Mouse (Mus musculus) liver, adult 2 months (tissue): Measurements from ENCODE around the gene Tapbpl.

Source experiments
- CTCF ChIP-seq: fragments of 200-500 bp; IDR thresholded peaks from 2 replicates; pipeline ENCODE4 v1.5.1; 2011; ENCODE audit warnings: low read depth, low read length, control low read depth
- POLR2A ChIP-seq: fragments of 200-500 bp; IDR thresholded peaks from 2 replicates; pipeline ENCODE4 v1.6.1; 2011; ENCODE audit warnings: low read length, control low read depth; ENCODE audit not compliant: insufficient read depth; ENCODE audit errors: extremely low read depth

- TF ChIP-seq CTCF (no peak), POLR2A (no peak)
Observed at GRCm38 (mm10) chr6:125279729-125280128, 48.1 kb upstream of the Tapbpl start.
